Mouse (Mus musculus) gastrocnemius, postnatal 25 days (tissue): Measurements from ENCODE around the gene Wdhd1. TPM values are rescaled to one million over a fixed set of nuclear protein-coding genes. Genes with fewer than 3 reads are reported as not detected.

Source experiments
- DNase-seq: peaks from one replicate; pipeline ENCODE4 v3.0.0; 2022
- total RNA-seq, 2 experiments: library from RNA; stranded (reverse); gene quantifications; 1 replicate in 1 of 2; 2 replicates in 1 of 2; pipeline ENCODE4 v1.2.3; 2021

Gene Wdhd1
- total RNA-seq, 2 experiments from 2014 or later = 0.36 to 0.62 TPM

DNA sequence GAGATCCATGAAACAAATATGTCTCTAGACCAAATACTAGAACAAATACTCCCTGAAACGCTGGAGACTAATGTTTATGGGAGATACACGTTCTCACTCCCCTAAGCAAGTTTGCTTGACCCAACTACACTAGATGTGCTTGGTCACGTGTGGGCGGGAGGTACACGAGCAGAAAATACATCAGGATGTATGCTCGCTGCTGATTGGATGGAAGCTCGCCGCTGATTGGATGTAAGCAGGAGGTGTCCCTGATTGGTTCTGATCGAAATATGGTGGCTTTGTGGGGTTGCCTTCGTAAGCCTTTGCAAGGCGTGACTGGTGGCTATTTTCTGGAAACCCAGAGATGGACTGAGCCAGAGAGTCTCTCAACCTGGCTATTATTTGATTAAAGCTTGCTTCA lies 55.1 kb downstream of the Wdhd1 start:
- no peak for DNase-seq

DNA sequence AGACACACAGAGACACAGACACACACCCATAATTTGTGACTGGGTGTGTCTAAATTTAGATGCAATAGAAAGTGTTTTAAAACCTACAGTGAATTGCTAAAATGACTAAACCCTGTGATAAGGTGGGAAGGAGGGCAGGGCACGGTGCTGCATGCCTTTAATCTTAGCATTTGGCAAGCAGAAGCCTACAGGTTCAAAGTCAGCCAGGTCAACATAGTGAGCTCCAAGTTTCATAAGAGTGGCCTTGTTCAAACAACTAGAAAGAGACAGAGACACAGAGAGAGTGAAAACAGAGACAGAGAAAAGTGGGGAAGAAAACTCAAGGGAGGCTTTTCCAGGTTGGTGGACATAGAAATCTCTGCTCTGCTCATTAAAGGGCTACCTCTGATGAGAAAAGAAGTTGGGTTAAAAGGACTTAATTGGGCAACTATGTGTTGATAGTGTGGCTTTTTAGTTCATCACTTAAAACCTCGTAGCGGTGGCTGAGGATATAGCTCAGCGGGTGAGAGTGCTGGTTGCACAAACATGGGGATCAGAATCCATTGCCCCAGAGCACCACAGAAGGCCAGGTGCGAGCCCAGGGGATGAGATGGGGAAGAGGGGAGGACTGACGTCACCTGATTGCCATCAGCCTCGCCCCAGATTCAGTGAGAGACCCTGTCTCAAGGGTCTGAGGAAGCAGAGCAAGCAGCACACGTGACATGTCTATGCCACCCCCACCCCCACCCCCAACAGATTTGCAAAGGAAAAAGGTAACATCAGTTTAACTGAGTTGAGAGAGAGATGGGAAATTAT lies 56.2 kb downstream of the Wdhd1 start:
- no peak for DNase-seq

DNA sequence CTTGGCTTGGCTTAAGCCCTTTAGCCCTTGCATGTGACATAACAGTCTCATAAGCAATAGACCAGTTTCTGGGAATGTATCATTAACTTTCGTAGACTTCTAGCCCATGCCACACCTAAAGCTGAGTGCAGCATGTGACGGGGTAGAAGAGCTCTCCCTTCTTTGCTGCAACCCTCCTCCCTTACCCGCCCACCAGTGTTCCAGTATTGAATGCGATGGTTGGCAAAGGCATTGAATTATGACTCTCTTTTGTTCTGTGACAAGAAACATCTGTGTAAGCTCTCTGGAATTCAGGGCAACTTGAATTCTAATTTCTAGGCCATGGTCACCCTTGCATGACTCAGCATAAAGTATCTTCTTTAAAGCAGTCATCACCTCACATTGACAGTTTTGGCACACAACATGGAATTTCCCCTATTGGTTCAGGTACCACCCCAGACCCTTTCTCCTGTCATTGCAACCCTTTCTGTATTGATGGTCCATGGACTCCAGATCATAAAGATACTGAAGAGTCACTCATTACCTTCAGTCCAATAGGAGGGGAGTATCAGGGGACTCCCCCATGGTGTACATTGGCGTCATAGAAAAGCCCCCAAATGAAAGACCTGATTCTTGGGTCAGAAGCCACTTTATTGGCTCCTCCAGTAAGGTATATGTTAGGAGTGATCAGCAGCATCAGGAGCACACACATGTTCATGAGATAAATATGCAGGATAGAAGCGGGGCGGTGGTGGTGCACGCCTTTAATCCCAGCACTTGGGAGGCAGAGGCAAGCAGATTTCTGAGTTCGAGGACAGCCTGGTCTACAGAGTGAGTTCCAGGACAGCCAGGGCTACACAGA lies 57.7 kb downstream of the Wdhd1 start:
- DNase-seq = no peak

DNA sequence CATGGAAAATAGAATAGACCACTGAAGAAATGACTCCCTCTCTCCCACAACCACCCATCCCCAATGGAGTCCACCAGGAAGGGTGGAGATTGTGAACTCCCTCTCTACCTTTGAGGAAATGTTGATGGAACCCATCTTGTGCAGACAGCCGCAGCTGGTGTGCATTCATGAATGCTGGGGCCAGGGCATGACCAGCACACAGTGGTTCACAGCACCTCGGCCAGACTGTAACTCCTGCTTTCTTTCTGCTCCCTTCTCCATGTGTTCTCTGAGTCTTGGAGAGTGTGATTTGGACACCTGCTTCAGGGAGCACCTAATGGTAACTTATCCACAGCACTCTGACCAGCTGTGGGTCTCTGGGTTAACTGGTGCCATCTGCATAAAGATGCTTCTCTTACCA lies 60.1 kb downstream of the Wdhd1 start:
- DNase-seq = no peak

DNA sequence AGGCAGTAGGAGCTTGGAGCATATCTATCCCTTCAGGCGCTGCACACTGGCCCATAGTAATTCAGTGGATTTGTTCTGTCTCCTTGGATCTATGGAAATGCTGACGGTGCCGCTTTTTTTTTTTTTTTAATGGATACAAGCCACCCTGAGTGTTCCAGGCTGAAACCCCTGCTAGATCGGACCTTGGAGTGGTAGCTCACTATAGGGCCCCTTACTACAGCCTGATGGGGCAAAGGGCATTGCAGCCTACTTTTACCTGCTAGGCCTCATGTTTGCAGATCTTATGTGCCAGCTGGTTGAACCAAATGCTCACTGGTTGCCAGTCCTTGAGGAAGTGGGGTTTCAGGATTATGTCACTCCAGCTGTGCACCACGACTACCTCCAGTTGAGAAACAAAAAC lies 62.3 kb downstream of the Wdhd1 start:
- no peak for DNase-seq

DNA sequence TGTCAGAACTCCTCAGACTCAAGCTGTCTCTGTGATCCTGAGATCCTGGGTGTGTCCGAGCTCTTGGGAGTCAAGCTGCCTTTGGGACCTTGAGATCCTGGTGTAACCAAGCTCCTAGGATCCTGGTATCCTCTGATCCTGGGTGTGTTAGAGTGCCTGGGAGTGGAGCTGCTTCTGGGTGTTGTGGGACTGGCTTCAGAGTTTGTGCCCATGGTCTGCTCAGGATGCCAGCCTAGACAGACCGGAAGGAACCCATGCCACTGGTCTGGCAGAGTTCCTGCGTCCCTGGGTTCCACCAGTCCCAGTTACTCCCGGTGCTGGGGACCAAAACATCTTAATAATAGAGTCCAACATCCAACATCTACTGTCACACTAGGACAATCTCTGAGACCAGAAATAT lies 63.4 kb downstream of the Wdhd1 start:
- no peak for DNase-seq

DNA sequence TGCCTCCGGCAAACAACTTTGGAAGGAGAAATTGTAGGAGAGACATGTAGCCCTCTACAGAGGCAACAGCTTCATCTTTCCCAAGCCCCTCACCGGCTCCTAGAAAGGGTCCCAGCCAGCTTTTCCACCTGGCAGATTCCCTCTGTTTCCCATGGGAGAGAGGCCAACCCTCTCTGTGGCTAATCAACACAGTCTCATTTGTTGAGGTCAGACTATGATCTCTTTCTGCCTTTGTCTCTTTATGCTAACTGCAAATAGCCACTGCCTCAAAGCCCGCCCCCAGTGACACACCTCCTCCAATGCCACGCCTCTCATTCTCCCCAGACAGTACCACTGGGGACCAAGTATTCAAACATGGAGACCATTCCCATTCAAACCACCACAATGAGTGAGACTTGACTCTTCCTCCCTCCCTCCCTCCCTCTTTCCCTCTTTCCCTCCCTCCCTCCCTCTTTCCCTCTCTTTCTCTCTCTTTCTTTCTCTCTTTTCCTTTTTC lies 66.9 kb downstream of the Wdhd1 start:
- DNase-seq = no peak

DNA sequence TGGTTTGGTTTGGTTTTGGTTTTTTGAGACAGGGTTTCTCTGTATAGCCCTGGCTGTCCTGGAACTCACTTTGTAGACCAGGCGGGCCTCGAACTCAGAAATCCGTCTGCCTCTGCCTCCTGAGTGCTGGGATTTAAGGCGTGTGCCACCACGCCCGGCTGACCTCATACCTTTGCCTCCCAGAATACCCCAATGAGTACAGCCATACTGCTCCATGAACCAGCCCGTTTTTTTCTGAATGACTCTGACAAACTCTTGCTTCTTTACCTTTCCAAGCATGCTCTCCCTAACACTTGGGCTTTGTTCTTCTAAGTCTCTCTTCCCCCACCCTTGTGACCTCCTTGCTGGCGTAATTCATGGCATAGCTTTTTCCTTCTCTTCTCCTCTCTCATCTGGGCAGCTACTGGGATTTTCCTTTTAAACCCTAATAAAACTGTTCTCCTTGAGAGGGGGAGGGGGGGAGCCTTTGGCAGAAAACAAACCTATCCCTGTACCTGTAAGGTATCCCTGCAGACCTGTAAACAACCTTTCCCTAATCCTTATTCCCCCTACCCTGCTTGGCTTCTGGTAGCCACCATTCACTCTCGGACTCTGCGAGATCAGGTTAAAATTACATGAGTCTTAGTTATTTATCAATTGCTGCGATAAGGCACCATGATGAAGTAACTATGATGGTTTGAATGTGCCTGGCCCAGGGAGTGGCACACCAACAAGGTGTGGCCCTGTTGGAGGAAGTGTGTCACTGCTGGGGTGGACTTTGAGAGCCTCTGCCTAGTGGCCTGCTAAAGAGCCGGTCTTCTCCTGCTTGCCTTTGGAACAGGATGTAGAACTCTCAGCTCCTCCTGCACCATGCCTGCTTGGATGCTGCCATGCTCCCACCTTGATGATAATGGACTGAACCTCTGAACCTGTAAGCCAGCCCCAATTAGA lies 67.8 kb downstream of the Wdhd1 start:
- no peak for DNase-seq

DNA sequence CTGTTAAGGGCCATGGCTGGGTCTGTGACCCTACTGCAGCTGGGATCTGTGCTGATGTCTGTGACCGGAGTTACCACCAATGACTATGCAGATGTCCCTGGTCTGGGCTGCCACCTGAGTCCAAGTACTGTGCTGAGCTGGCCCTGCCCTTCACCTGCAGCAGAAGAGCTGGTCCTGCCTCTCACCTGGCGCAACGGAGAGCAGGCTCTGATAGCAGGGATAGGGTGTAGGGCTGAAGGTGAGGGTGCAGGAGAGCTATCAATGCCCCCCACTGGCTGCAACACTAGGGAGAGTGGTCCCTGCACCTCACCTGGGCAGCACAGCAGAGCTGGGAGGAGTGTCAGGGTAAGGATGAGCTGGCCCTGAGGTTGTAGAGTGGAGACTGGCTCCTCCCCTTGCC lies 70.1 kb downstream of the Wdhd1 start:
- DNase-seq = no peak

DNA sequence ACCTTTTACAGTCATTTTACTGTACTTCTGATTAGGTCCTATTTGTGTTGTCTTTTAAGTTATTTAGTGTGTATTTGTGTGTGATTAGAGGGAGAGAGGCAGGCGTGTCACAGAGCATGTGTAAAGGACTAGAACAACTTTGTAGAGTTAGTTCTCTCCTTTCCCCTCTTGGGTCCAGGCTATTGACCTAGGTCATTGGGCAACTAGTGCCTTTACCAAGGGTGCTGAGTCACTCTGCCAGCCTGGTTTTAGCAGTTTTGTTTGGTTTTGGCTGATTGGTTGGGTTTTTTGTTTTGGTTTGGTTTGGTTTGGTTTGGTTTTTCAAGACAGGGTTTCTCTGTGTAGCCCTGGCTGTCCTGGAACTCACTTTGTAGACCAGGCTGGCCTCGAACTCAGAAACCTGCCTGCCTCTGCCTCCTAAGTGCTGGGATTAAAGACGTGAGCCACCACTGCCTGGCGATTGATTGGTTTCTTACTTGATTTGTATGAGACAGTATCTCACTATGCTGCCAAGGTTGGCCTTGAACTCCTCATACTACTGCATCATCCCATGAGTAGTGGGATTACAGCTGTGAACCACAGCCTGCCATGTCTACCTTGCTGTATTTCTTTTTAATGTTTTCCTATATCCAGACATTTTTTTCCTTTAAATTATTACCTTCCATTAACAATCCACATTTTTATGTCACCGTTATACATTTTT lies 71.2 kb downstream of the Wdhd1 start:
- DNase-seq = no peak

DNA sequence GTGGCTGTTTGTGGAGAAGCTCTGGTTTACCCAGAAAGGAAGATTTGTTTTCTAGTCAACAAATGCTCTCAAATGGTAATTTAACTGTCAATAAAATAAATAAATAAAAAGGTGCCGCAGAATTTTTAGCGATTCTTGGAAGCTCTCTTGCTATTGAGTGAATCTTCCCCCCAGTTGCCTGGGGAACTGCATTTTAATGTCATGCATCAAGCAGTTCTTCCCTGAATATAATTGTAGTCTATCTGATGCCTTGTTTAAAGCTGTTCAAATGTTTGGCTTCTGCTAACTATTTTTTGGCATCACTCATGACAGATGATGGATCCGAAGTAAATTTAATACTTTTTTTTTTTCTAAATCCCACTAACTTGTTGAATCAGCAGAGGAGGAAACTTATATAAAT lies 79.3 kb downstream of the Wdhd1 start:
- DNase-seq = no peak

DNA sequence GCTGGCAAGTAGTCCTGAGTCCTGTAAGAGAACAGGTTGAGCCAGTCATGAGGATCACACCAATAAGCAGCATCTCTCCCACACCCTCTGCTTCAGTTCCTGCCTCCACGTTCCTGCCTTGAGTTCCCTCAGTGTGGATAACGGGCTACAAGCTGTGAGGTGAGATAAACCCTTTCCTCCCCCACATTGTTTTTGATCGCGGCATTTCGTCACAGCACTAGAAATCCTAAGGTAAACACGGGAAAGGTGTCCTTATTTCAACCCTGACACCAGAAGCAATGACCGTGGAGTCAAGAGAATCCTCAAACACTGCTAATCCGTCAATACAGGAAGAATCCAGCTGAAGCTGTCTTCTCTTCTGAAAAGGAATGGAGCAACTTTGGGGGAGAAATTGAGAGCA lies 79.9 kb downstream of the Wdhd1 start:
- no peak for DNase-seq

DNA sequence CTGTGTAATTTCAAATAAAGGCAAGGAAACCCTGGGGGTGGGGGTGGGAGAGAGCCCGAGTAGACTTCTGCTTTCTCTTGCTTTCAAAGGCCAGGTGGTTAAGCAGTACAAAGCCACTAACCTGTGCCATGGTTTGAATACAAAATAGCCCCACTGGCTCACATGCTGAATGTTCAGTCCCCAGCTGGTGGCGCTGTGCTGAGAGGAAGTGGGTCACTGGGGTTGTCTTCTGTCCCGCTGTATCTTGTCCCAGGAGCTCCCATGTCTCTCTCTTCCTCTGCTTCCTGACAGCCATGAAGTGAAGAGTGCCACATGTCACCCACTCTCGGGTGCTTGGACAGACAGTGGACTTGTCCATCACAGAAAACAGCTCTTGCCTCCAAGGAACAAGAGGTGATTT lies 82.6 kb downstream of the Wdhd1 start:
- no peak for DNase-seq

DNA sequence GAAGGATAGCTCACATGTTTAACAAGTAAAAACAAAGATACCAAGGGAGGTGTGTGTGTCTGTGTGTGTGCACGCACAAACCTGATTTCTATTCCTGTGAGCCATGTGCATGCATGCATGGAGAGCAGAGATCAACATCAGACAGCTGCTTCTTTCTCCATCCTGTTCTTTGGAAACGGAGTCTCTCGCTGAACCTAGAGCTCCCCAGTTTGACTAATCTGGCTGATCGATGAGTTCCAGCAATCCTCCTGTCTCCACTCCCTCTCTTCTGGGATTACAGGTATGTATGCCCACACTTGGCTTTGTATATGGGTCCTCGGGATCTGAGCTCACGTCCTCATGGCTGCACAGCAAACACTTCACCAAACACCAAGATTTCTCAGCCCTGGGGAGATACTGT lies 83.2 kb downstream of the Wdhd1 start:
- DNase-seq = no peak

DNA sequence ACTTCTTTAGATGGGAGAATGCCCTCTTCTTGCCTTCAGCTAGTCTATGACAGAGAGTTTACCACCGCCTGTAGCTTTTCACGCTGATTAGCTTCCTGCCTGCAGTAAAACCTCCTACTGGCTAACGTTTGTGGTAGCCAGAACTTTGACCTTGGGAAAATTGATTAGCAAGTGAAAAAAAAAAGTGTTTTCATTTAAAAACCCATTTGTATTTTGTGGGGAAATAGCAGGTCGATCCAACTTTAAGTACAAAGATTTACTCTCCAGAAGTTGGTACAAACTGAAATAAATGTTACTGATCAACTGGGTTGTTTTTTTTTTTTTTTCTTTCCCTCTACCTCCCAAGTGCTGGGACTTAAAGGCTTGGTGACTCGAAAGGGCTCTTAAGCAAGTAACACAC lies 84.8 kb downstream of the Wdhd1 start:
- no peak for DNase-seq

Other genes with a start within 250 kb of the Wdhd1 start
- gene Gch1, start 87.4 kb downstream of the Wdhd1 start, total RNA-seq = 1 to 10 TPM; 2.2 to 2.4 TPM
- 1 to 10 TPM; 6.3 to 7.0 TPM for gene Socs4, start 74 bp upstream of the Wdhd1 start, total RNA-seq
- 10 to 100 TPM; 24.0 to 26.2 TPM for gene Mapk1ip1l, start 21.4 kb upstream of the Wdhd1 start, total RNA-seq
- gene Lgals3, start 90.9 kb upstream of the Wdhd1 start, total RNA-seq = 1 to 10 TPM; 1.8 to 5.1 TPM
- under 1 TPM; 0.33 to 0.59 TPM for gene Dlgap5, start 141.6 kb upstream of the Wdhd1 start, total RNA-seq
- 10 to 100 TPM in 1 of 2 experiments, 1 to 10 TPM in 1; 10.0 to 11.1 TPM for gene Fbxo34, start 173.6 kb upstream of the Wdhd1 start, total RNA-seq